Mouse (Mus musculus) kidney, adult 2 months (tissue): ENCODE data around the gene Col27a1.

Experiments
- CTCF ChIP-seq: fragments of 200-500 bp; conservative IDR thresholded peaks from 2 replicates; pipeline ENCODE4 v1.5.1; 2011; ENCODE audit warnings: low read depth, mild to moderate bottlenecking, control low read depth, low read length, moderate library complexity, mixed read lengths; ENCODE audit not compliant: insufficient read depth, insufficient read length
- POLR2A ChIP-seq: fragments of 200-500 bp; IDR thresholded peaks from one replicate; pipeline ENCODE4 v1.6.1; 2011; ENCODE audit warnings: low read depth, low read length, control low read depth

DNA sequence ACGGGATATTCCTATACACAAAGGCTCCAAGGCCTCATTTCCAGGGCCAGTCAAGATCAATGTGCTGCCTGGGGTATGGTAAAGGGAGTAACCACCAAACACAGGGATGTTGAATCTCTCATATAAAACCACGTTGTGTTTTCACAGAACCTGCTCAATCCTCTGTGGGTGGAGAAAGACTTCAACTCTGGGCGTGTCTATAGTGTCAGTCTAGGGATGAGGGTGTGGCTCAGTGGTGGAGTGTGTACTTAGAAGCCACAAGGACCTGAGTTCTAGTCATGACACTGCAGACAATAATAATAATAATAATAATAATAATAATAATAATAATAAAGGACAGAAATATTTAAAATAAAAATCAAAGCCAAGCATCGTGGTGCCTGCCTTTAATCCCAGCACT is 170.5 kb downstream of the Col27a1 start:
- TF ChIP-seq POLR2A (no peak), CTCF (no peak)
